Mouse (Mus musculus) bone marrow, adult 2 months (tissue): ENCODE data around the gene Kcnc1. TPM values are rescaled to one million over a fixed set of nuclear protein-coding genes. Genes with fewer than 3 reads are reported as not detected.

ENCODE experiments used
- H3K27ac ChIP-seq: fragments of 200-500 bp; 2 replicates; pipeline ENCODE4 v1.5.1; 2012; ENCODE audit warnings: low read depth, mild to moderate bottlenecking, control low read depth, inconsistent platforms, low read length; ENCODE audit not compliant: control insufficient read depth, poor library complexity, insufficient read depth
- H3K4me1 ChIP-seq: fragments of 200-500 bp; 2 replicates; pipeline ENCODE4 v1.6.1; 2011; ENCODE audit warnings: low read length; ENCODE audit not compliant: control insufficient read depth, insufficient read depth
- H3K4me3 ChIP-seq: fragments of 200-500 bp; replicated peaks from 2 replicates; pipeline ENCODE3; 2011; ENCODE audit warnings: mild to moderate bottlenecking, low read depth, low read length, control low read depth; ENCODE audit not compliant: control insufficient read depth
- CTCF ChIP-seq: fragments of 200-500 bp; IDR thresholded peaks from 2 replicates; pipeline ENCODE4 v1.5.1; 2011; ENCODE audit warnings: low read length, control low read depth; ENCODE audit not compliant: control insufficient read depth, insufficient read depth
- POLR2A ChIP-seq: fragments of 200-500 bp; IDR thresholded peaks from 2 replicates; pipeline ENCODE4 v1.6.1; 2011; ENCODE audit warnings: low read depth, mild to moderate bottlenecking, control low read depth, low read length, borderline replicate concordance; ENCODE audit not compliant: control insufficient read depth
- WGBS: fragments of 180-500 bp; shearing (Covaris S2); methylation state at CpG from one replicate; pipeline ENCODE4 v1.1.7; 2018; 5-methylcytosine and 5-hydroxymethylcytosine counted together
- polyA plus RNA-seq: library from polyadenylated mRNA; stranded (reverse); fragments of >200 nt; gene quantifications from 2 replicates; pipeline ENCODE4 v1.2.4, GENCODE M21; 2011; ENCODE audit warnings: low replicate concordance; ENCODE audit not compliant: missing spikeins, insufficient read depth, insufficient read length

Gene Kcnc1
- polyA plus RNA-seq, 1 experiment: 0.25 TPM

DNA sequence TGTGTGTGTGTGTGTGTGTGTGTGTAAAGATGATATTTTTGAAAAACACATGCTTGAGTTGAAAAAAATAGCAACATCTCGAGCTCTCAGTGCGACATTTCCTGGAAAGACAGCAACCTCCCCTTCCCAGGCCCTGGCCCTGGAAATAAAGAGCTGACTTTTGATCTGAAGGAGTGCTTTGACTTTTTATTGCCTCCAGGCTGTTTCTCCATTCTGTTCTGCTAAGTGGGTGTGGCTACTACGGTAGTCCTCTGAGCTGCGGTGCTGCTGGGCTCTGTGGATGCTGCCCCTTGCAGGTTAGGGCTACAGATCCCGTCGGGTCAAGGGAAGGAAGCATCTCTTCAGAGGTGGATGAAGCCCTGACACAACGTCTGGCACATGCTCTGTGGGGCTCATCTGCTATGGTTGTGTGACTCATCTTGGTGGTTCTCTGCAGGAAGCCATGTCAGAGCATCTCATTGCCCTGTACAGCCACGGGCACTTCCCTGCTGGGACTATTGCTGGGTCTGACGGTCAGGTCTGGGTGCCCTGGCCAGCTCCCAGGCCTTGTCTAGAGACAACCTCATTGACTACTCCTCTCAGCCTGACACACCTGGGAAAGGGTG is 42.3 kb downstream of the Kcnc1 start:
- TF ChIP-seq POLR2A: no peak
- WGBS: 30% methylated on average over 9 of the region's 9 CpGs
- no peaks in the 10 kb centered on the region for H3K4me1 ChIP-seq

GRCm38 (mm10) chr7:46443163-46443562 is 46.9 kb downstream of the Kcnc1 start:
- Histone ChIP-seq H3K4me3 (no peak overlapping the region), H3K27ac (no peak overlapping the region), H3K4me1 (no peaks in the 10 kb centered on the region)
- WGBS: 83% methylated on average over 10 of the region's 10 CpGs
- no peak for TF ChIP-seq POLR2A
- TF ChIP-seq CTCF: no peak

More for the DNA sequence above, 42.3 kb downstream of the Kcnc1 start:
- H3K27ac ChIP-seq: no peak overlapping the region
- H3K4me3 ChIP-seq: no peak overlapping the region

- no peak for TF ChIP-seq CTCF
- TF ChIP-seq POLR2A: no peak
- no peak overlapping the region for H3K4me3 ChIP-seq
- WGBS: 37% methylated on average over 6 of the region's 6 CpGs
- no peaks in the 10 kb centered on the region for H3K4me1 ChIP-seq
- no peak overlapping the region for H3K27ac ChIP-seq
Observed at GRCm38 (mm10) chr7:46445896-46446295, 49.6 kb downstream of the Kcnc1 start.

GRCm38 (mm10) chr7:46447473-46448165 is 51.3 kb downstream of the Kcnc1 start:
- TF ChIP-seq CTCF: no peak
- TF ChIP-seq POLR2A: no peak
- 82% methylated on average over 9 of the region's 9 CpGs for WGBS
- Histone ChIP-seq H3K27ac (no peak overlapping the region), H3K4me1 (no peaks in the 10 kb centered on the region), H3K4me3 (no peak overlapping the region)

GRCm38 (mm10) chr7:46448922-46449645 is 52.8 kb downstream of the Kcnc1 start:
- no peak overlapping the region for H3K4me3 ChIP-seq
- 75% methylated on average over 6 of the region's 6 CpGs for WGBS
- no peak overlapping the region for H3K27ac ChIP-seq
- H3K4me1 ChIP-seq: no peaks in the 10 kb centered on the region
- TF ChIP-seq CTCF (no peak), POLR2A (no peak)

- Histone ChIP-seq H3K27ac (no peak overlapping the region), H3K4me3 (no peak overlapping the region), H3K4me1 (no peaks in the 10 kb centered on the region)
- no peak for TF ChIP-seq CTCF
- TF ChIP-seq POLR2A: no peak
- WGBS: 78% methylated on average over 10 of the region's 10 CpGs
Observed at GRCm38 (mm10) chr7:46453930-46454679, 57.8 kb downstream of the Kcnc1 start.

GRCm38 (mm10) chr7:46457889-46458288 is 61.6 kb downstream of the Kcnc1 start:
- WGBS: 84% methylated on average over 3 of the region's 3 CpGs
- no peak for TF ChIP-seq POLR2A
- TF ChIP-seq CTCF: no peak
- H3K4me1 ChIP-seq: no peaks in the 10 kb centered on the region
- H3K4me3 ChIP-seq: no peak overlapping the region
- H3K27ac ChIP-seq: no peak overlapping the region

DNA sequence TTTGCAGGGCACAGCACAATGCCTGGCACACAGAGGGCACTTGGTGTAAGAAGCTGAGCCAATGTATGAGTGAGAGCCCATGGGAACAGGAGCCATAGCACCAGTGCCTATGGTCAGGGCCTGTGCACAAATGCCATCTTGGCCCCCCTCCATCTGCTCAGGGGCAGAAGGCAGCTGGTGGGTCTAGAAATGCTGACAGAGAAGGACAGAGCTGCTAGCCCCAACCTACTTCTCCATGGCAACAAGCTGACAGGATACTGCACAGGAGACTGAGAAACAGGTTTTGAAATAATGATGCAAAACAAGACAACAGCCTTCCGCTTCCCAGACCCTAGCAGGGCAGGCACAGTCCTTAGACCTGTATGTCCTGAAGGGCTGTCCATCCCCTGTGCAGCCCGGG is 62.9 kb downstream of the Kcnc1 start:
- no peak overlapping the region for H3K27ac ChIP-seq
- 66% methylated on average over 2 of the region's 2 CpGs for WGBS
- no peak for TF ChIP-seq POLR2A
- TF ChIP-seq CTCF: no peak

More for the DNA sequence above, 62.9 kb downstream of the Kcnc1 start:
- H3K4me3 ChIP-seq: no peak overlapping the region
- no peaks in the 10 kb centered on the region for H3K4me1 ChIP-seq
